Comparison of ENCODE assay signal across 26 mouse cellular contexts in genomic region chr5:21739120-21739519, GRCm38 (mm10). TPM values are rescaled to one million over a fixed set of nuclear protein-coding genes. Genes with fewer than 3 reads are reported as not detected.
DNase-seq lines count a peak whose midpoint lies in the region; ATAC-seq and TF ChIP-seq lines count a peak whose summit lies in the region.
"Had no signal": no experiment of that assay in that cellular context is flagged by ENCODE, and none has a peak within 500 bp of the region (broad histone marks: within the 10 kb centered on the region; RNA-seq: fewer than 3 reads in every experiment).

No protein-coding gene starts in this region.

- no peak for TF ChIP-seq CTCF in liver, adult 2 months (IDR thresholded peaks at IDR 0.05; ENCODE audit: low read depth, low read length)

- H3K36me3 ChIP-seq in liver, adult 2 months (ENCODE audit: control insufficient read depth, insufficient read depth, low read length) = peaks cover 36% of the 10 kb centered on the region

- peak overlapping the region; percentile 49; the same call in 1 of the 2 replicates for H3K27ac ChIP-seq in liver, adult 2 months (replicated peaks; ENCODE audit: insufficient read depth, low read depth, low read length)
- H3K27ac ChIP-seq: heart, adult 2 months; hindbrain, embryonic 15.5 days; limb, embryonic 13.5 days; liver, embryonic 13.5 days; midbrain, embryonic 13.5 days; neural tube, embryonic 13.5 days had no signal

- no peak overlapping the region for H3K9ac ChIP-seq in liver, adult 2 months (ENCODE audit: low read depth, low read length)
- H3K9ac ChIP-seq: heart, embryonic 12.5 days; hindbrain, embryonic 15.5 days; limb, embryonic 13.5 days; liver, embryonic 13.5 days had no signal

- intact Hi-C loops in heart, postnatal 14 days (cut with DNase I) = loop anchor here (10.0 kb wide), 1 partner anchor 474 kb away; no protein-coding TSS in a partner anchor

- peak; percentile 88 for DNase-seq in heart, adult 11 months
- DNase-seq in heart, postnatal 14 days = no peak
- peak; percentile 95 for DNase-seq in liver, adult 2 months (ENCODE audit: extremely low read depth, low read depth, low spot score)
- no peak for DNase-seq in liver
- peak; percentile 79 to 88 for DNase-seq in kidney, postnatal 36 days
- no peak for DNase-seq in cerebellum, adult 18-20 months
- DNase-seq: adrenal gland, postnatal 10 days; cerebellum, adult 9-10 months; cerebellum, postnatal 36 days; gastrocnemius, postnatal 36 days; heart, adult 2 months; liver, embryonic 13.5 days; lung, adult 18-20 months; lung, postnatal 4 days; right cerebral cortex, postnatal 4 days had no signal

- TF ChIP-seq POLR2A in liver, adult 2 months (IDR thresholded peaks at IDR 0.05; ENCODE audit: extremely low read depth, insufficient read depth, low read length) = no peak

- peaks cover 11% of the 10 kb centered on the region for H3K4me1 ChIP-seq in liver, adult 2 months (ENCODE audit: control insufficient read depth, insufficient read depth, low read length)

- WGBS in liver, adult 2 months = 25% methylated on average over 11 of the region's 11 CpGs

- no peak for ATAC-seq in erythroid progenitor cell, adult 5-6 weeks (replicated peaks; ENCODE audit: low FRiP score, poor library complexity, severe bottlenecking)
- ATAC-seq: forebrain, embryonic 14.5 days; inflammation-experienced regulatory T-cells, adult 6 months; lung, postnatal 0 days; midbrain, embryonic 13.5 days had no signal

- no peak overlapping the region for H3K4me3 ChIP-seq in liver, adult 2 months (ENCODE audit: insufficient read depth, low read depth, low read length)
- H3K4me3 ChIP-seq: heart, adult 2 months; heart, embryonic 12.5 days; hindbrain, embryonic 15.5 days; liver, embryonic 13.5 days; neural tube, embryonic 13.5 days had no signal

- H3K79me2 ChIP-seq in liver, adult 2 months (ENCODE audit: control insufficient read depth, insufficient read depth, low read length) = no peaks in the 10 kb centered on the region; the same call in 1 of the 2 replicates

- H3K27me3 ChIP-seq in liver, adult 2 months (ENCODE audit: control insufficient read depth, insufficient read depth, low read length) = no peaks in the 10 kb centered on the region
- H3K27me3 ChIP-seq: CH12.LX; heart, embryonic 12.5 days; hindbrain, embryonic 15.5 days; limb, embryonic 13.5 days; liver, embryonic 13.5 days; megakaryocyte, embryonic 14.5 days; midbrain, embryonic 13.5 days; neural tube, embryonic 13.5 days had no signal

RNA-seq across cellular contexts. Expression of gene Pmpcb, which starts 2.2 kb away (rescaled TPM):
- 100 to 1,000 TPM; 220 to 223 TPM for total RNA-seq in heart, postnatal 14 days (2021)
- 160 and 167 TPM in 2 replicates for total RNA-seq in liver, adult 2 months (2014; rRNA removed)
- 63.4 and 71.6 TPM in 2 replicates for polyA plus RNA-seq in liver, adult 2 months (2012; rRNA removed)
- 32.7 and 72.4 TPM in 2 replicates for total RNA-seq in erythroid progenitor cell, adult 5-6 weeks (2015; ENCODE audit: low replicate concordance)
- total RNA-seq in erythroid progenitor cell, adult 5-6 weeks (2017; ENCODE audit: low replicate concordance) = 56.0 and 71.2 TPM in 2 replicates

RNA-seq across cellular contexts. Expression of gene Napepld, which starts 37.9 kb away (rescaled TPM):
- 1 to 10 TPM; 4.0 to 4.3 TPM for total RNA-seq in heart, postnatal 14 days (2021)
- 0.83 and 0.87 TPM in 2 replicates for total RNA-seq in liver, adult 2 months (2014; rRNA removed)
- polyA plus RNA-seq in liver, adult 2 months (2012; rRNA removed) = 0.37 and 0.40 TPM in 2 replicates
- 1.4 and 1.7 TPM in 2 replicates for total RNA-seq in erythroid progenitor cell, adult 5-6 weeks (2015; ENCODE audit: low replicate concordance)
- 1.4 TPM in 1 of 2 replicates, not detected in the other for total RNA-seq in erythroid progenitor cell, adult 5-6 weeks (2017; ENCODE audit: low replicate concordance)

RNA-seq across cellular contexts. Expression of gene Dnajc2, which starts 45.9 kb away (rescaled TPM):
- 10 to 100 TPM; 13.5 to 17.6 TPM for total RNA-seq in heart, postnatal 14 days (2021)
- total RNA-seq in liver, adult 2 months (2014; rRNA removed) = 8.7 and 10.6 TPM in 2 replicates
- 4.9 and 7.0 TPM in 2 replicates for polyA plus RNA-seq in liver, adult 2 months (2012; rRNA removed)
- 10.5 and 23.9 TPM in 2 replicates for total RNA-seq in erythroid progenitor cell, adult 5-6 weeks (2015; ENCODE audit: low replicate concordance)
- total RNA-seq in erythroid progenitor cell, adult 5-6 weeks (2017; ENCODE audit: low replicate concordance) = 13.3 and 18.6 TPM in 2 replicates

RNA-seq across cellular contexts. Expression of gene Psmc2, which starts 46.0 kb away (rescaled TPM):
- total RNA-seq in heart, postnatal 14 days (2021) = 10 to 100 TPM; 89.2 to 94.5 TPM
- 48.0 and 50.0 TPM in 2 replicates for total RNA-seq in liver, adult 2 months (2014; rRNA removed)
- polyA plus RNA-seq in liver, adult 2 months (2012; rRNA removed) = 30.3 and 31.3 TPM in 2 replicates
- total RNA-seq in erythroid progenitor cell, adult 5-6 weeks (2015; ENCODE audit: low replicate concordance) = 67.4 and 108 TPM in 2 replicates
- 41.2 and 51.7 TPM in 2 replicates for total RNA-seq in erythroid progenitor cell, adult 5-6 weeks (2017; ENCODE audit: low replicate concordance)

Comparison
In these comparisons a context has a peak if more than half of its experiments do, and no peak if none do; other contexts are left out.
1. DNase-seq: peak in heart, adult 11 months (single experiment), liver, adult 2 months (single experiment) and kidney, postnatal 36 days (2 of 2); none in heart, postnatal 14 days (0 of 2), liver (single experiment) and cerebellum, adult 18-20 months (0 of 2).